Mouse (Mus musculus): ENCODE data around the gene Bdkrb2.

Bdkrb2 gene

GRCm38 (mm10) chr12:105642770-105643321 is 79.8 kb downstream of the Bdkrb2 start:
- no peak for DNase-seq (ENCODE audit: extremely low read depth, low read depth, low spot score)
